Mouse (Mus musculus) T-cell, adult 2 months (primary cell): ENCODE results near the gene Gm765.

ENCODE experiments used
- DNase-seq: peaks from one replicate; pipeline ENCODE4 v3.0.0; 2022; ENCODE audit warnings: low spot score

The Gm765 gene

DNA sequence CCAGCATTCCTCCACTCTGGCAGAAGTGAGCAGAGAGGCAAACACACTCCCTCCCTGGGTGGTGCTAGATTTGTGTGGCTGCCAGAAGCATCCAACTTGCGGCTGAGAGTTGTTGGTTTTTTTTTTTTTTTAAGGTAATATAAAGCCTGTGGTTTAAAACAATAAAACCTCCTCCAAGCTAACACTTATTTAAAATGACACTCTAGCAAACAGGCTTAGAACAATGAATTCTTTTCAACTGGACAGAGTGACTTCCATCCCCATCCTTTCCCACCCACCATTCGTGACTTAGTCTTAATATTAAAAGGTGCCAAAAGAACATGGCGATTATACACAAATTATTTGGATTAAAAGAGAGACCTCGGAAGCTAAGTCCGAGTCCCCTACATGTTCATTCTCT lies at the start of gene Gm765:
Gm765 (minus strand) TSS at position 101 of the 400 bp plus-strand sequence.
- no peak for DNase-seq

DNA sequence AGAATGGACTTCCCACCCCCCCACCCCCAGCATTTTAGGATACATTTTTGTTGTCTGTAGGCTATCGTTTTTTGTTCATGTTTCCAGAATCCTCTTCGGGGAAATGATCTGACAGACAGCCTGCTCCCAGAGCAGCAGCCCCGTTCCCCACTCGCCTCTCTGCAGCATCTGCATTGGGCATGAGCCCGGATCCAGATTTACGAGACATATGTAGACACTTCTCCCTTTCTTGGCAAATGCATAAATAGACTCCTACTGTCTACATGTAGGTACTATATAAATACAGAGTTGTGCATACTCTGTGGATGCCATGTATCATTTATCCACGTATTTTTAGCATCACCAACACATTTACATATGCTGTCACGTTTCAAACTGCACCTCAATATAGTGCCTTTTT lies 42.9 kb upstream of the Gm765 start:
- no peak for DNase-seq

DNA sequence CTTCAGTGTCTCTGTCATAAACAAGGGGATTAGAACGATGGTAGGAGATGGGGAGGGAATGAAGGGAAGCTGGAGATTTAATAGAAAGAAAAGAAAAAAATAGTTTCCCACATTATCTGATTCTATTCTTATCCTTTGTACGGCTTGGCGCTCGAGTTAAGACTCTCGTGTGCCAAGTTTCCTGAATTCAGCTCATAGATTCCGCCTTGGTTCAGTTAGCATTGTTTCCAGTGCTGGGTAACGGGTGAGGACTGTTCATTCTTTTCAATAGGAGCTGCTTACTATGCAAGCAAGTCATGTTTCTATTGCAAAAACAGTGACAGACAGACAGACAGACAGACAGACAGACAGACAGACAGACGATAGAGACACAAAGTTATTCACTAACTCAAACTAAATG lies 41.9 kb upstream of the Gm765 start:
- DNase-seq = no peak

DNA sequence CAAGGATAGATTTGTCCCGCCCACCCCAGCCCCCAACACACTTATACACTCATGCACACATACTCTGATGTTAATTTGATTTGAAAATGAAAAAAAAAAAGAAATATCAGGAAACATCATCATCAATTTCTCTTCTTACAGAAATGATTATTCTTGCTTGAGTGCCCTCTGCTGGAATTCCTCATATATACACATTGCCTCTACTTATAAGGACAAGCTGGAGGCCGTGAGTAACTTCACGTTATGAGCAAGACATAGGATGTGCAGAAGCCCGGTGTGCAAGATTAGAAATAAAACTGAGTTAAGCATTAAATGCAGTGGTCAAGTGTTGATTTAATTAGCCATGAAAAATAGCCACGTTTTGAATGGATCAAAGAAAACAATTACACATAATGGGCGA lies 40.9 kb upstream of the Gm765 start:
- DNase-seq = no peak

DNA sequence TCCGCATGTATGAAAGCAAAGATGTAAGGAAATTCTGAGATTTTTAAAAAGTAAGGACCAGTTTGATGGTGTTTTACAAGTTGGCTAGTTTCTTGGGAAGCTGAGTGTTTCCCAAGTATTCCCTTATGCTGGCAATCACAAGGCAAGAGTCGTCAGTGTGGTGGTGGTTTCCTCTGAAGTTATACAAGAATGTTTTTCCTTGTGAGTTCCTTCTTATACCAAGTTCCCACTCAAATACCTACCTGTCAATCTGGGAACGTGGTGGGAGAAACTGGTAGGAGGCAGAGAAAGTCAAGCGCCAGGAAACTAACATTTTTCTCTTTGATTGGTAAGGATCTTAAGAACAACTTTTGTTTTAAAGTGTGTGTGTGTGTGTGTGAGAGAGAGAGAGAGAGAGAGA lies 23.6 kb upstream of the Gm765 start:
- DNase-seq = no peak

DNA sequence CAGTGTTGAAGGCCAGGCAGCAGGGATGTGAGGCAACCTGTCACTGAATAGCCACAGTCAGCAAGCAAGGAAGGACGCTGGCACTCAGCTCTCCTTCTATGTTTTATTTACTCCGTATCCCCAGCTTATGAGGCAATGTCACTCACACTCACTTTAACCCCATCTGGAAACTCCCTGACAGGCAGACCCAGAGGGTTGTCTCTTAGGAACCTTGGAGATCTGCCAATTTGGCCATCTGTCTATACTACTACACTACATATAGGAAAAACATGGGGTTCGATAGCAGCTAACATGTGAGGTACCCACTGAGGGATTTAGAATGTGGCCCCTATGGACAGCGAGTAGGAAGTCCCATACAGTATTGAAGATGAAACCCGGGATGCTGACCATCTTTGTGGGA lies 12.7 kb upstream of the Gm765 start:
- DNase-seq = no peak

DNA sequence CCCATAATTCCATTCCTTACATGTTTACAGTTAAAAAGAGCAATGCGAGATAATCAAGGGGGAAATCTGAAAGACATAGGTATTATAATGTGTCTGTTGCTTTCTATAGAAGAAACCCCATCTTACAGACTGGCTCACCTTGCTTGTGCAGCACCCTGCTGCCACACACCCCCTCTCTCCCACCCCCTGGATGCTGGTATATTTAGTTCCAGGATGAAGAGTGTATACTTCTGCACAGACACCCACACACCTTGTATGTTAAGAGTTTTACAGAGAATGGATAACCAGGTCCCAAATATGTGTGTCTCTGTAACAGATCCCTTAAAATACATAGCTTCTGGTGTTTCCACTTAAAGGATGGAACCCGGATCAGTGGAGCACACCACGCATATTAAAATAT lies 10.7 kb upstream of the Gm765 start:
- no peak for DNase-seq

DNA sequence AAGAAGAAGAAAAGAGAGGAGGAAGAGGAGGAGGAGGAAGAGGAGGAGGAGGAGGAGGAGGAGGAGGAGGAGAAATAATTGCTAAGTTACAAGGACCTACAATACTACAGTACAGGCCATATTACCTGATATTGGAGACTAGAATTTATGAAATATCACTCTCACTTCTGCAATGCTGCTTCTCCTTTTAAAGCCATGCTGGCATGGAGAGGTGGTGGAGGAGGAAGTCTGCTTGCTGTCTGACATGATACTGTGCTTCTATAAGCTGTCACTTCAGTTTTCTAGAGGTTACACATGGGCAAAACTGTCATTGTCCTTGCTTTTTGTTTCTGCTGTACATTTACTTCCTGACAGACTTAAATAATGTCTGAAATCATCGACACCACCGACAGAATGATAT lies 9.8 kb downstream of the Gm765 start:
- DNase-seq = no peak

DNA sequence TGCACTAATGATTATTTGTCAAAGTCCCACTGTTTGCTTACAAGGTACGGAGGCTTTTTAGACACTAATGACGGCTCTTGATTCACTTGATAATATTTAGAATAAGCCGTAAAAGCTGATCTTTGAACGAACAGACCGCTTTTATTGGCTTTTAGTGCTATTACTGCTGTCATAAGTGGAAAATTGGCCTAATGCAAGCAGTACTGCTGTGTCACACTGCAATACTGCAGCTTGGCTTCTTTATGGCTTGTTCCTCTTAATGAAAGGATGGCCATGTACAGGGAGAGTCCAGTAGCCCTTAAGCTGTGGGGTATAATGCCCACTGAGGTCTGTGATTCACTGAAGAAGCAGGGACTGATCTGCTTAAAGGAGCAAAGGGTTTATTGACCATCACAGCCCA lies 30.9 kb downstream of the Gm765 start:
- DNase-seq = no peak

DNA sequence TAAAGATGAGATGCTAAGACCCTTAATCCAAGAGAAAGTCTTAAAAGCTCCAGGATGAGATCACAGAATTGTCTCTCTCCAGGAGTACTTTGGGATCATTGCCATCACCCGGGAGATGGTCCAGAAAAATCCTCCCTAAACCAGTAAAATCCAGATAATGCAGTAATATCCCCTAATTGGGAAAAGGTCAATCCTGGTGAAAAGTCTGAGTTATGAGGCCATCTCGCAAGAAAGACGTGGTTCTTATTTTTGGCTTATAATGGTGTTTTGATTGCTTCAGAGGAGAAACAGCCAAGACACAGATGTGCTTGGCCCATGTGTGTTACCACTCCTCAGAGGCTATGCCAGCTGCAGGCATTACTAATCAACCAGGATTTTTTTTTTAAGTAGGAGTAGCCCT lies 34.9 kb downstream of the Gm765 start:
- DNase-seq = no peak

DNA sequence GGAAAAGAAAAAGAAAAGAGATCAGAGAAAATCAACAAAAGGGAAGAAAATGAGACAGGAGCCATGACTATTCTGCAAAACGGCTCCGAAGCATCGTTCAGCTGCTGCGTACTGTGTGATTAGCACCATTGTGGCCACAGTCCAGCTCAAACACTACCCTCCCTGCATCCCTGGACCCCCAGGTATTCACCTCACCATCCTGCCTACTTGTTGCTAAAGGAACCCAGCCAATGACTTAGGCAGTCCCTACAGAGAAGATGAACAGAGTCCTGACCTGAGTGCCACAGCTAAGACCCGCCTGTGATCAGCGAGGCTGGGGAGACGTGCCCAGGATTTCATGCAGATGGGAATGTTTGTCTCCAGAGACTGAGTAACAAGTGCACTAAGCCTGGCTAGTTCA lies 35.4 kb downstream of the Gm765 start:
- DNase-seq = no peak

DNA sequence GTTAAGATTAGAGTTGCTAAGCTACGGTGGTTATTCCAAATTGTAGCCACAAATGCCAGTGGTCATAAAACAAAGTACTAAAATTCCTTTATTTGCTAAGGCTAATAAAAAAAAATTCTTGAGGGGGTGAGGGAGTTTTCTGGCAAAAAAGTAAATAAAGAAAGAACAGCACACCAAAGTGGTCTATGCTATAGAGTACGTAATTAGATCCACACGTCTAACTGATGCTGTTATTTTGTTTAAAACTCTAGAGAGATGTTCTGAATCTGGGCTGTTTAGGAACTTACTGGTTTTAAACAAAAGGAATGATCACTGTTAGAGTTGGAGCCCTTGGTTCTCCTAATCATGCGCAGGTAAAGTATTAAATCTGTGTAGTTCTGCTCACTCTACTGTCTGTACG lies 50.5 kb downstream of the Gm765 start:
- DNase-seq = no peak

DNA sequence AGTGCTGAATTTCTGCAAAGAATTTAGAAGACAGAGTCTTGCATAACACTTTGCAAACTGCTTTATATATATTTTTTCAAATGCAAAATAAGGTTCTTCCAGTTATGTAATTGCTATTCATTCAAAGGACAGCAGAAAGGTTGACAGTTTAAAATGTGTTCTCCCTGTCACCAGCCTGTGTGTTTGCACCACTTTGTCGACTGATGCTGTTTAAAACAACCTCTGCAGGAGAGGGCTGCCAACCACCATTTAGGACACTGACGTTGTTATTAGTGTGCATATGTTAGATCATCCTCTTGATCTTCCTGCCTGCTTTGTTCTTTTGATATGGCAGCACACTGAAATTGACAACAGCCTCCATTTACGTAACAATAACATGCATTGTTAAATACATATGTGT lies 54.2 kb downstream of the Gm765 start:
- DNase-seq = no peak

DNA sequence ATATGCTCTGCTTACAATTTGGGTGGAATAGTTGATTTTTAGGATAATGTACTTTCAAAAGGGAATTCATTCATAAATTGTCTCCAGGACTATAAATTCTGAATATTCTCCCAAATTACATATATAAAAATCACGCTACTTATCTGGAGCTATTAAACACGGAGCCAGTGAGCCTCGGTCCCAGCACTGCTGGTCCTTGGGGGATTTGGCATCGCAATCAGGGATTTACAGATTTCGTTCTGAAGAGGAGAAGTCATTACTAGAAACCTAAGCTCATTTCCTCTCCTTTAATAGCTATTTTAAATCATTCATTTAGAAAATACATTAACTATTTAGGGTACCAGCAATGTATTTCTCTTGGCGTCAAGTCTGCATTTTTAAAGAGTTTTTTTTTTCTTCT lies 55.0 kb downstream of the Gm765 start:
- DNase-seq = no peak

DNA sequence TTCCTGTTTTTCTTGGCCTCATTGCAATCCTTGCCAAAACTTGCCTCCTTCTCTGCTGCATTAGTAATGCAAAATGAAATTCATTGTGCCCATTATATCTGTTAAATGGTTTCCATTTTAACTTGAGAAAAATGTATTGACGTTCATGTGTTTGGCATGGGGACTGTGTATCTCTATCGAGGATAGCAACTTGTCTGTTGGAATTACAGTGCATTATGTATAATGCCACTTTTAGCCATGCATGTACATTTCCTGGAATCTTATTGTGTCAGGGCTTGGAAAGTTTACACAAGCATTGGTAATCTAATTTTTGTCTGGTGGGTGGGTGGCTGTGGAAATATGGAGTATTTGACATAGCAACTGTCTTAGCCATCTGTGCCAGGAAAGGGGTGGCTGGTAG lies 57.4 kb downstream of the Gm765 start:
- DNase-seq = no peak

DNA sequence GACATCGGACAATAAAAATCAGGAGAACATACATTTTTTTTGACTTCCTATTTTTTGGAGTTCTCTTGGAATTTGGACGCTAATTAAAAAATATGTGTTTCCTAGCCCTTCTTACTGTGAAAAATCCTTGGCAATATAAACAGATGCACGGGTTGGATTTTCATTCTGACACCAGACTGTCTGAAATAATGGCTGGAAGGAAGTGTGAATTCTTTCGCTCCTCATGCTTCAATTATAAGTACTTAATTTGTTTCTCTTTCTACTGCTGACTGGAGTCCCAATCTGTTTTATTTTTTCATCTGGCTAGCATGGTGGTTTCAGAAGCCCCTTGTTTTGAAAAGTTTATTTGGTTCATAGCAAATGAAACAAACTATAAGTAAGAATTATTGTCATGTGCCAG lies 59.8 kb downstream of the Gm765 start:
- DNase-seq = no peak

DNA sequence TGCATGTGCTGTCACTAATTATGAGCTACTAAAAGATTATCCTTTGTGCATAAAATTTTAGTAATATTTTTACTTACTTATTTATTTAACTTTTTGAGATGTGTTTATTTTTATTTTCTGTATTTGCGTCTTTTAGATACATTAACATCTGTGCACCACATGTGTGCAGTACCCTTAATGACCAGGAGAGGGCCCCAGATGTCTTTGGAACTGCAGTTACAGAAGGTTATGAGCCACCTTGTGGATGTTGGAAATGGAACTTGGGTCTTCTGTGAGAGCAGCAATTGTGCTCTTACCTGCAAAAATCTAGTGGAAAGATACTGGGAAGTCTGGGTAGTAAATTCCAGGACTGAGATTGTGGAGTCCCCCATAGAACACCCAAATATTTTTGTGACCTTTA lies 71.0 kb downstream of the Gm765 start:
- peak; percentile 43 for DNase-seq

DNA sequence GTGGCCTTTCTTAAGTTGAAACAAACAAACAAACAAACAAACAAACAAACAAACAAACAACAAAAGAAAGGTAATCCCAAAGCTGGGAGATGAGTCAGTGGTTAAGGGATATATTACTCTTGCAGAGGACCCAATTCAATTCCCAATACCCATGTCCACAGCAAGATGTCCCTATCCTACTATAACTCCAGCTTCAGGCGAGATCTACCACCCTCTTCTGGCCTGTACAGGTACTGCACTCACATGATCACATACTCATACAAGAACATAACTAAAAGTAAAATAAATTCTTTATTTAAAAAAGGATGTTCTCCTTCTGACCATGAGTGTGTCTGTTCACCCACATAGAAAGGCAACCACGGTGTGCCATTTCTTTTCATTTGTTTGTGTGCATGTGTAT lies 79.6 kb downstream of the Gm765 start:
- DNase-seq = no peak

DNA sequence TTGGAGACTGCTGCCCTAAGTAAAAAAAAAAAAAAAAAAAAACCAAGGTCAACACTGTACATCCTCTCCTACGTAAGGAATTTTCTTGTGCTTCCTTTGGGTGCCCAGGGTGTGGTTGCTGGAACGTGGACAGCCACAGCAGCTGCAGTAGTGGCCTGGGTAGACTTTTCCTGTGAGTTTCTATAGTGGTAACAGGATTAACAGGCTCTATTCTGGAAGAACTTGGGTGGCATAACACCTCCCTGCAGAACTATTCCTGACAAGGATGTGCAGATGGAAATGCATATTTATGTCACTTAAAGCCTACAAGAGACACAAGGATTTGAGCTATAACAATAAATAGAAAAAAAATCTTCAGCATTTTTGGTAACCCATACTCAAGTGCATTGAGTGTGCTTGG lies 83.5 kb downstream of the Gm765 start:
- DNase-seq = no peak

DNA sequence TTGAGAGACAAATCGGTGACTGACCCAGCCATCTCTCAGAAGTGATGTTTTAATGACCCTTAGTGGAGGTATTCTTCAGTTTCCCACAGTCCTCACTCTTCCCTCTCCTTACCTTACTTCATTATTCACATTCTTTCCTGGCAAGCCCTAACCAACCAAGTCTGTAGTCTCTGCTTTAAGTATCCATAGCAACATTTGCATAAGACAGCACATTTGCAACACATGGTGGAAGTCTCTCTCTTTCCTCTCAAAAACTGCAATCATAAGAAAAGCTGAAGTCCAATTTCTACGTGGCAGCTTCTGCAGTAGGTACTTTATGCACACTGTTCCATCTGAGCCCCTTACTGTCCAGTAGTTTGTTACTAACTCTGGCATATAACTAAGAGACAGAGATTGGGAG lies 96.1 kb downstream of the Gm765 start:
- DNase-seq = no peak

DNA sequence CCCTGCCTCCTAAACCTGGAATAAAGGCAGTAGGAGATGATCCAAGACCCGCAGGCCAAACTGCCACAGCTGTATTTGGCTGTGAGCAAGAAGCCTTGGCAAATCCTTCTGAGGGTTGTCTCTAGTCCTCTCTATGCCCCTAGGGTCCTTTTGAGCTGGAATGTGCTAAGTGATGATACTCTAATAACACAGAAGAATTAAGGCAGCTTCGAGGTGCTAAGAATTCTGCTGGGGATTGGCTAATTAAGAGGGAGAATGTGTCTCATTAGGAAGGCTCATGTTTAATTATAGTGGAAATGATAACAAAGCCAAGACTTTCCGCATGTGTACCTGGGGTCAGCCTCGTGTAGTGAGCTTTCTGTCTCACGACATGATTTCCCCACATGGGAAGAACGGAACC lies 99.4 kb downstream of the Gm765 start:
- DNase-seq = no peak

DNA sequence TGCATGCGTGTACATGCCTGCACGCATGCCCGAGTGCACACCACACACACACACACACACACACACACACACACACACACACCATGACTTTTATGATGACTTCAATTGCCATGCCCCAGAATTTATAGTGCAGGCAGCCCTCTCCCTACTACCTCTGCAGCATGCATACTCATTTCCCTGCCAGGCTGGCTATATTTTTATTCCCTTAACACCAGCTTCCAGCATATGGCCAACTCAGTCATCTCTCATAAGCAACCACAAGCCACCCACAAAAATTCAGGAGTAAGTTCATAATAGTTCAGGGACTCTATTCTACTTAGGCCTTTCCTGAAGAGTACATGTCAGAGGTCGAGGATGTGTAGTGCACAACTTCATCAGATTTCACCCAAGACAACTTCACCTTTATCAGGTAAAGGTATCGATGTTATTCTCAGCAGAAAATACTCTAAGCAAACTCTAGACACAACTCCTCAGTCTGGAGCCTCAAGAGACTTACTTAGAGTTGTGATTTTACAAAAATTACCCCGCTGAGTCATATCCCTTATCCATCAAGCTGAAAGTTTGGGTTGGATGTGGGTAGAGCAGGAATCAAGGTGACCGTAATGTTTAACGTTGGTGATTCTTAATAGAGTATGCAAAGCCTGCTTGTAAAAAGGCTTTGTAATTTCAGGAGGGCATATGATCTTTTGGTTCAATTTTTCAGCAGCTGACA lies 101.8 kb downstream of the Gm765 start:
- DNase-seq = no peak

DNA sequence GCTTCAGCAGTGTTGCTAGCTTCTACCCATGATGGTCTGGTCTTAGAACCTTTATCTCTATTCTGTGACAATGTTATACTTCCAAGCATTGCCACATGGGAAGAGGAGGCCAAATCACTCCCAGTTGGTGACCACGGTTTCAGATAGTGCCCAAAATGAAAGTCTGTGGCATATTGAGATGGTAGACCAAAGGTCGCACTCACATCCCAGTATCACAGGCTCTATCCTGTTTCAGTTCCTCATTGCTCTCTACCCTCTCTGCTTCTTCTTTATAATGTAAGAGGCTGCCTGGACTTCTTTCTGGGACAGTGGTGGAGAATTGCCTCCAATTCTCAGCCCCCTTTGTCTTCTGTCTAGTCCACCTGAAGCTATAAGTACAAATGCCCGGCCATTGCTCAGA lies 108.5 kb downstream of the Gm765 start:
- DNase-seq = no peak

DNA sequence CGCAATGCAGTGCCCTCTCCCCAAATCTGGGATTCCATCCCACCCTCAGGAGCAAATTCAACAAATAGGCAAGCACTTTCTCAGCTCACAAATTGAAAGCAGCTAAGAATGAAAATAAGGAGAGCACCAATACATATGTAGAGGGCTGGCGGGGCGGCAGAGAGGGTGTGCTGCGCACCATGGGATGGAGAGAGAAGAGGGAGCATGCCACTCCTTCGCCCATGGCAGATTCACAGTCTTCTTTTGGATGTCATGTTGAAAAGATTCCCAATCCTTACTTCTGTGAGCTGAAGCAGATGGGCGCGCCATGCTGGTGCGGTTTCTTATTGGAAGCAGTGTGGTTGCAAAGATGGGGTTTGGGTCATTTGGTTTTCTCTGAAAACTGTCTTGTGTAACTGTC lies 118.6 kb downstream of the Gm765 start:
- no peak for DNase-seq

DNA sequence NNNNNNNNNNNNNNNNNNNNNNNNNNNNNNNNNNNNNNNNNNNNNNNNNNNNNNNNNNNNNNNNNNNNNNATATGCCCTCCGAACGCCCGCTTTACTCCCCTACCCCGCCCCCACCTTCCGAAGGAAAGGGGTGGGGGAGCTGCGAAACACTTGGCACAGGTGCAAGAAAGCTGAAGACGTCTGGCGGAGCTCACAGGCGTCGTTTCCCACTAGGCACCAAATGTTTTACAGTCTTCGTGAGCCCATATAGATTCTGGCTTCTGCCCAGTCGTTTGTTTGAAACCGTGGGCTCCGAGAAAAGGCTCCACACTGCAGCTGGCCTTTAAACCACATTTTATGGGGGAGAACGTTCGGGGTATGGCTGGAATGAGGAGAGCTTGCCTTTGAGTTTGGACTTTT lies 120.6 kb downstream of the Gm765 start:
- no peak for DNase-seq
